Mouse (Mus musculus): Measurements from ENCODE around the gene Harbi1. TPM values are rescaled to one million over a fixed set of nuclear protein-coding genes. Genes with fewer than 3 reads are reported as not detected.
A peak's percentile ranks its signal among the peaks of the same experiment; 100 is the strongest.
"Not testable (repeated sequence)": the region's sequence is repeated elsewhere in the genome, so short reads cannot be mapped to it uniquely, and the experiment has no call there.

Harbi1 gene
- polyA plus RNA-seq, 2 experiments, result 9.2 to 15.0 TPM

DNA sequence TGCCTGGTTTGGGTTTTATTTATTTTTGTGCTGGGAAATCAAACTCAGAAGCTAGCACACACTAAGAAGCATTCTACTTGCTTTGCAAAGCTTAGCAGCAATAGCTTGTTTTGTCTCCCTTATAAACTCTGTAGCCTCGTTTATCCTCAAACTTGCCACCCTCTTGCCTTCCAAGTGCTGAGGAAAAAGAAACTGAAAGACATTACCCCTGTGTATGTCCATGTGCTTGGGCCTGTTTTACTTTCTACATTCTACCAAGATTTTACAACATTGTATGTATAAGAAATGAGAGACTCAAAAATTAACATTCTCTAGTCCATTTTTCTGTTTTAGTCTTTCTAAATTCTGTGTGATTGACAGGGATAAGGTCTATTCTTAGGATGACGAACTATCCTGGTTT, 14.1 kb downstream of the Harbi1 start:
- Histone ChIP-seq H3K9ac (ENCODE audit: low read depth, low read length, severe bottlenecking) (no peak overlapping the region), H3K36me3 (ENCODE audit: control insufficient read depth, insufficient read depth, low read length) (peaks cover 17% of the 10 kb centered on the region), H3K4me2 (replicated peaks; ENCODE audit: low read depth, low read length, severe bottlenecking) (no peak overlapping the region), H3K9me3 (ENCODE audit: control insufficient read depth, low read length) (no peaks in the 10 kb centered on the region), H3K4me1 (ENCODE audit: control insufficient read depth, insufficient read depth, low read length) (no peaks in the 10 kb centered on the region), H3K4me3 (replicated peaks; ENCODE audit: low read length) (no peak overlapping the region), H3K27ac (replicated peaks; ENCODE audit: low read depth, low read length) (no peak overlapping the region), H3K27me3 (ENCODE audit: control insufficient read depth, insufficient read depth, low read length) (no peaks in the 10 kb centered on the region)
- ATAC-seq (ENCODE audit: low FRiP score, low read depth) (no peak), DNase-seq (ENCODE audit: low spot score) (no peak)
- 56% methylated on average over 2 of the region's 2 CpGs for WGBS
- TF ChIP-seq POLR2A (IDR thresholded peaks at IDR 0.05; ENCODE audit: borderline replicate concordance, extremely low read depth, insufficient read depth, insufficient read length), result no peak

DNA sequence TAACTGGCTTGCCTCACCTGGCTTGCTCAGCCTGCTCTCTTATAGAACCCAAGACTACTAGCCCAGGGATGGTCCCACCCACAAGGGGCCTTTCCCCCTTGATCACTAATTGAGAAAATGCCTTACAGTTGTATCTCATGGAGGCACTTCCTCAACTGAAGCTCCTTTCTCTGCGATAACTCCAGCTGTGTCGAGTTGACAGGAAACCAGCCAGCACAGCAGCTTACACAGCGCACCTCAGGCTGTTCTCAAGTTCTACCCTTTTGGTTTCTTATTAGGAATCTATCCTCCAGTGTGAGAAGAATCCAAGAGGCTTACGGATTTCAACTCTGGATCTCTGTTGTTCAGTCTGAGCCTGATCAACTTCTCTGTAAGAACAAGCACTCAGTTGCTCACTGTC, 14.8 kb downstream of the Harbi1 start:
- not testable (repeated sequence) for H3K36me3 ChIP-seq (ENCODE audit: control insufficient read depth, insufficient read depth, low read length); H3K9ac ChIP-seq (ENCODE audit: low read depth, low read length, severe bottlenecking); H3K4me2 ChIP-seq (replicated peaks; ENCODE audit: low read depth, low read length, severe bottlenecking); H3K9me3 ChIP-seq (ENCODE audit: control insufficient read depth, low read length); H3K4me1 ChIP-seq (ENCODE audit: control insufficient read depth, insufficient read depth, low read length); ATAC-seq (ENCODE audit: low FRiP score, low read depth); H3K27me3 ChIP-seq (ENCODE audit: control insufficient read depth, insufficient read depth, low read length); H3K27ac ChIP-seq (replicated peaks; ENCODE audit: low read depth, low read length); DNase-seq (ENCODE audit: low spot score); H3K4me3 ChIP-seq (replicated peaks; ENCODE audit: low read length)
- 50% methylated on average over 4 of the region's 4 CpGs for WGBS

DNA sequence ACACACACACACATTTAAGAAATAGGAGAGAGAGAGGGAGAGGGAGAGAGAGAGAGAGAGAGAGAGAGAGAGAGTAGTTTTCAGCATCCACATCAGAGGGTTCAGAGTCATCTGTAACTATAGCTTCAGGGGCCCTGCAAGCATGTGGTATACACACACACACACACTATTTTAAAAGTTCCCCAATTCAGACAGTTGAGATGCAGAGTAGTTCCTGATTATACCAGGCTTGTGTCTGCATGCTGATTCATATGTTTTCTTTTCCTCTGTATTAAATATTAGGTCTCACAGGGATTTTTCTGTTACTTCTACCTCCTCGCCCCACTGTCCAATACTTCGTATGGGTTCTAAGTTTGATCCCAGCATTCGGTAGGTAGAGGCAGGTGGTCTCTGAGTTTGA, 16.4 kb downstream of the Harbi1 start:
- ATAC-seq (ENCODE audit: low FRiP score, low read depth) (no peak), DNase-seq (ENCODE audit: low spot score) (no peak)
- Histone ChIP-seq H3K4me1 (ENCODE audit: control insufficient read depth, insufficient read depth, low read length) (no peaks in the 10 kb centered on the region), H3K4me3 (replicated peaks; ENCODE audit: low read length) (no peak overlapping the region), H3K9me3 (ENCODE audit: control insufficient read depth, low read length) (no peaks in the 10 kb centered on the region), H3K27ac (replicated peaks; ENCODE audit: low read depth, low read length) (no peak overlapping the region), H3K9ac (ENCODE audit: low read depth, low read length, severe bottlenecking) (no peak overlapping the region), H3K36me3 (ENCODE audit: control insufficient read depth, insufficient read depth, low read length) (no peaks in the 10 kb centered on the region), H3K27me3 (ENCODE audit: control insufficient read depth, insufficient read depth, low read length) (no peaks in the 10 kb centered on the region), H3K4me2 (replicated peaks; ENCODE audit: low read depth, low read length, severe bottlenecking) (no peak overlapping the region)
- no peak for TF ChIP-seq POLR2A (IDR thresholded peaks at IDR 0.05; ENCODE audit: borderline replicate concordance, extremely low read depth, insufficient read depth, insufficient read length)
- WGBS, result 86% methylated on average over 3 of the region's 3 CpGs

DNA sequence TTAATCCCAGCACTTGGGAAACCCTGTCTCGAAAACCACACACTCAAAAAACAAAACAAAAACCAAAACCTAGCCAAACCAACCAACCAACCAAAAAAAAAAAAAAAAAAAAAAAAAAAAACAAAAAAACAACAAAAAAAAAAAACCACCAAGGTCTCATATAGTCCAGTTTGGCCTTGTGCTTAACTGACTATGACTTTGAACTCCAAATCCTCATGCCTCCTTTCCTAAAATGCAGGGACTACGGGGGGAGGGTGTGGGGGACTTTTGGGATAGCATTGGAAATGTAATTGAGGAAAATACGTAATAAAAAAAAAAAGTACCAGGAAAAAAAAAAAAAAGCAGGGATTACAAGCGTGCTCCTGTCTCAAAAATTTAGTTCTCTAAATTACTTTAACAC, 18.9 kb downstream of the Harbi1 start:
- Histone ChIP-seq H3K27ac (replicated peaks; ENCODE audit: low read depth, low read length) (no peak overlapping the region; the same call in 1 of the 2 replicates), H3K9ac (ENCODE audit: low read depth, low read length, severe bottlenecking) (peak overlapping the region; percentile 96; the same call in 1 of the 2 replicates), H3K36me3 (ENCODE audit: control insufficient read depth, insufficient read depth, low read length) (no peaks in the 10 kb centered on the region; the same call in 1 of the 2 replicates), H3K27me3 (ENCODE audit: control insufficient read depth, insufficient read depth, low read length) (no peaks in the 10 kb centered on the region), H3K9me3 (ENCODE audit: control insufficient read depth, low read length) (no peaks in the 10 kb centered on the region), H3K4me3 (replicated peaks; ENCODE audit: low read length) (peak overlapping the region; percentile 89), H3K4me1 (ENCODE audit: control insufficient read depth, insufficient read depth, low read length) (no peaks in the 10 kb centered on the region), H3K4me2 (replicated peaks; ENCODE audit: low read depth, low read length, severe bottlenecking) (peak overlapping the region; percentile 41)
- no peak for TF ChIP-seq POLR2A (IDR thresholded peaks at IDR 0.05; ENCODE audit: borderline replicate concordance, extremely low read depth, insufficient read depth, insufficient read length)
- 16% methylated on average over 4 of the region's 4 CpGs for WGBS
- ATAC-seq (ENCODE audit: low FRiP score, low read depth) (peak; percentile 54; the same call in 1 of the 2 replicates), DNase-seq (ENCODE audit: low spot score) (no peak)

DNA sequence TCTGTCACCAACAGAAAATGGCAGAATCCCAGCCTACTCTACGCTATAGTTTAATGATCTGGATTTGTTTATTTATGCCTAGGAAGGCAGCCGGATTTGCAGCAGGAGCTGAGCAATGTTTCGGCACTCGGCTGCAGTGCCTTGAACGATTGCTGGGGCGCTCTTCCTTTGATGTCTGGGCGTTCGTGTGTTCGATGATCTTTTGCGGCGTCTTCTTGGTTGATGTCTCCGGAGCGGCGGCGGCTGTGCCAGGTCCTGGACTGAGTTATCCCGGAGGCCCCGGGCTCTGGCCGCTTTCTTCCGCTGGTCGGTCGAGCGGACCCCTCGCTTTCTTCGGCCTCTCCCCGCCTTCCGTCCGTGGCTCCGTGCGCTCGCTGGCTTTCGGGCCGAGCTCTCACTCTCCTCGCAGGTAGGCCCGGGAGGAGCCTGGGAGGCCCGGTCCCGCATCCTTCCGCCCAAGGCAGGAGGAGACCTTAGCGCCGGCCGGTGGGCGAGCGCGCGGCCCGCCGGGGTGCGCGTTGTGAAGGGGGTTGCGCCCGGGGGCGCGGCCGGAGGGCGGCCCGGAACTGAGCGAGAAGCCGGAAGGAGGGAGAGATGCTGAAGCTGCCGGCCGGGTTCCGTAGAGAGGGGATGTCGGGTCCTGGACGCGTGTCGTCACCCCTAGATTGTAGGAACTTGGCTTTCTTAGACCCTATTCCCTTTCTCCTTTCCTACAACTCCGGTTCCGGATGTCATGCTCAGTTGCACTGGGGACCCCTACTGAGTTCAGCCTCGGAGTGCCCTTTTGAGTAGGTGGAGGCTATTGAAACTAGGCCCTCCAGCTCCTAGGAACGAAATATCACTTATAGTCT, 19.5 kb downstream of the Harbi1 start, which contains the start of gene Ambra1:
Gene Ambra1 (plus strand): TSS at position 164 of the 851 bp plus-strand sequence.
- Histone ChIP-seq H3K27ac (replicated peaks; ENCODE audit: low read depth, low read length) (peak within 1 kb of the TSS; percentile 91), H3K4me1 (ENCODE audit: control insufficient read depth, insufficient read depth, low read length) (no peaks in the 10 kb centered on the region), H3K9ac (ENCODE audit: low read depth, low read length, severe bottlenecking) (peak within 1 kb of the TSS; percentile 96), H3K9me3 (ENCODE audit: control insufficient read depth, low read length) (no peaks in the 10 kb centered on the region), H3K27me3 (ENCODE audit: control insufficient read depth, insufficient read depth, low read length) (no peaks in the 10 kb centered on the region), H3K36me3 (ENCODE audit: control insufficient read depth, insufficient read depth, low read length) (no peaks in the 10 kb centered on the region; the same call in 1 of the 2 replicates), H3K4me2 (replicated peaks; ENCODE audit: low read depth, low read length, severe bottlenecking) (peak within 1 kb of the TSS; percentile 67), H3K4me3 (replicated peaks; ENCODE audit: low read length) (peak within 1 kb of the TSS; percentile 89)
- WGBS, result under 1% methylated on average over 57 of the region's 68 CpGs
- ATAC-seq (ENCODE audit: low FRiP score, low read depth) (peak; percentile 90), DNase-seq (ENCODE audit: low spot score) (peak; percentile 93)
- no peak for TF ChIP-seq POLR2A (IDR thresholded peaks at IDR 0.05; ENCODE audit: borderline replicate concordance, extremely low read depth, insufficient read depth, insufficient read length)
